Mouse (Mus musculus) embryonic facial prominence, embryonic 11.5 days (tissue): ENCODE measurements around the gene Ttc25. TPM values are rescaled to one million over a fixed set of nuclear protein-coding genes. Genes with fewer than 3 reads are reported as not detected.

Source experiments
- ATAC-seq: fragments of 200-750 bp; cut with Nextera tagmentation; replicated peaks from 2 replicates; pipeline ENCODE4 v1.8.0; 2017; ENCODE audit warnings: low read depth; ENCODE audit not compliant: insufficient number of reproducible peaks, low FRiP score, low TSS enrichment
- DNase-seq: peaks from one replicate; pipeline ENCODE4 v3.0.0-alpha.2; 2015; ENCODE audit warnings: low spot score
- H3K27ac ChIP-seq: fragments of 300-500 bp; sonication (generic); replicated peaks from 2 replicates; pipeline ENCODE4 v1.5.1; 2014; ENCODE audit warnings: mild to moderate bottlenecking, low read depth, low read length, control low read depth
- H3K27me3 ChIP-seq: fragments of 300-500 bp; sonication (generic); 2 replicates; pipeline ENCODE4 v1.6.1; 2014; ENCODE audit warnings: mild to moderate bottlenecking, low read length, moderate library complexity, mixed read lengths; ENCODE audit not compliant: control insufficient read depth, insufficient read depth
- H3K36me3 ChIP-seq: fragments of 300-500 bp; sonication (generic); replicated peaks from 2 replicates; pipeline ENCODE4 v1.6.1; 2014; ENCODE audit warnings: low read depth, mild to moderate bottlenecking, low read length, moderate library complexity, mixed read lengths; ENCODE audit not compliant: control insufficient read depth, insufficient read depth
- H3K4me1 ChIP-seq: fragments of 300-500 bp; sonication (generic); 2 replicates; pipeline ENCODE4 v1.6.1; 2014; ENCODE audit warnings: low read length, mixed read lengths; ENCODE audit not compliant: control insufficient read depth, insufficient read depth
- H3K4me2 ChIP-seq: fragments of 300-500 bp; sonication (generic); 2 replicates; pipeline ENCODE4 v1.6.1; 2014; ENCODE audit warnings: low read depth, mild to moderate bottlenecking, control low read depth, low read length, moderate library complexity
- H3K4me3 ChIP-seq: fragments of 300-500 bp; sonication (generic); 2 replicates; pipeline ENCODE4 v1.5.1; 2014; ENCODE audit warnings: low read depth, low read length, control low read depth
- H3K9ac ChIP-seq: fragments of 300-500 bp; sonication (generic); replicated peaks from 2 replicates; pipeline ENCODE4 v1.6.1; 2014; ENCODE audit warnings: mild to moderate bottlenecking, control low read depth, low read length
- H3K9me3 ChIP-seq: fragments of 300-500 bp; sonication (generic); replicated peaks from 2 replicates; pipeline ENCODE4 v1.6.1; 2016; ENCODE audit warnings: mild to moderate bottlenecking, low read length, inconsistent platforms, mixed read lengths; ENCODE audit not compliant: control insufficient read depth
- WGBS: fragments of 180-500 bp; shearing (Covaris S2); extraction: QIAGEN DNeasy Blood & Tissue Kit; methylation state at CpG from one replicate; pipeline ENCODE4 v1.1.7; 2014; 5-methylcytosine and 5-hydroxymethylcytosine counted together
- polyA plus RNA-seq: library from polyadenylated mRNA; unstranded; fragments of >200 nt; fragmentation: Nextera tagmentation; extraction: Ambion mirVana; gene quantifications from 2 replicates; pipeline ENCODE4 v1.2.1, GENCODE M21; 2014

The Ttc25 gene
- polyA plus RNA-seq, 1 experiment from 2014 or later: 1.4 TPM

GRCm38 (mm10) chr11:100513716-100514115 lies 31.7 kb upstream of the Ttc25 start:
- H3K9me3 ChIP-seq: no peaks in the 10 kb centered on the region
- H3K4me3 ChIP-seq: no peak overlapping the region
- 80% methylated on average over 10 of the region's 10 CpGs for WGBS
- peaks cover 23% of the 10 kb centered on the region; the same call in 1 of the 2 replicates for H3K36me3 ChIP-seq
- ATAC-seq (no peak), DNase-seq (no peak)
- no peaks in the 10 kb centered on the region for H3K27me3 ChIP-seq
- no peak overlapping the region for H3K4me2 ChIP-seq
- H3K9ac ChIP-seq: no peak overlapping the region
- H3K27ac ChIP-seq: no peak overlapping the region
- H3K4me1 ChIP-seq: no peaks in the 10 kb centered on the region

DNA sequence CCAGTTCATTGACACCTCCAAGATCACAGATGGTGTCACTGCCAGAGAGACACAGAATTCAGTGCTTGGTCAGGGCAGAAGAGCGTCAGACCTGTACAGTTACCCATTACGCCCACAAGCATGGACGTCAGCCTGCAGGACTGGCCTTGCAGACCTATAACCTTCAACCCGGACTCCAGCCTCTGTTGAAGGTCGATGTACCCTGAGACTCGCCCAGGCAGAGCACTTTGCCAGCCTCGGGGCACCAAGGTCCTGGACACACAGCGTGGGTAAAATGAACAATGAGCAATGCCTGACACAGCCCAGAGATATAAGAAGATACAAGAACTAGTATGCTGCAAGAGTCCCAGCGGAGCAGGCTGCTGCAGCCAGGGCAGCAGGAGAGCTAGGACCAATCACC lies 30.3 kb upstream of the Ttc25 start:
- no peak overlapping the region for H3K4me2 ChIP-seq
- H3K27me3 ChIP-seq: no peaks in the 10 kb centered on the region
- no peaks in the 10 kb centered on the region for H3K4me1 ChIP-seq
- H3K9ac ChIP-seq: no peak overlapping the region
- WGBS: 92% methylated on average over 9 of the region's 9 CpGs
- H3K27ac ChIP-seq: no peak overlapping the region
- no peak overlapping the region for H3K4me3 ChIP-seq
- peaks cover 27% of the 10 kb centered on the region; the same call in 1 of the 2 replicates for H3K36me3 ChIP-seq
- H3K9me3 ChIP-seq: no peaks in the 10 kb centered on the region
- no peak for ATAC-seq
- no peak for DNase-seq

DNA sequence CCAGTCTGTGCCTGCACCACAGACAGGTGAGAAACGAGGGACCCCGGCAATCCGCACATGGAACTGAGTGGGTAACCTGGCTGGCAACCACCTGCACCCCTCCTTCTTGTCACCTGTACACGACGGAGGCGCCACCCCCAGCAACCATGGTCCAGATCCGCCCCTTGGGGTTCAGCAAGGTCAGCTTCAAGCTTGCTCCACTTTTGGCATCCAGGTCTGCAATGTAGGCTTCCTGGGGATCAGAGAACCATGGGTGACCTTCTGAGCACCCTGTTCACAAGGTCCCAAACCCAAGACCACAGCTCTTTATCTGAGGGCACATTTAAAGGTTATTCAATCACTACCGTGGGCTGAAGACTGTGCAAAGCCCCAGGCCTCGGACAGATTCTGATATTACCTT lies 29.6 kb upstream of the Ttc25 start:
- Histone ChIP-seq H3K4me2 (no peak overlapping the region), H3K4me3 (no peak overlapping the region), H3K4me1 (no peaks in the 10 kb centered on the region), H3K9me3 (no peaks in the 10 kb centered on the region), H3K36me3 (peaks cover 27% of the 10 kb centered on the region; the same call in 1 of the 2 replicates), H3K27me3 (no peaks in the 10 kb centered on the region), H3K9ac (no peak overlapping the region), H3K27ac (no peak overlapping the region)
- DNase-seq (no peak), ATAC-seq (no peak)
- WGBS: 92% methylated on average over 9 of the region's 9 CpGs

DNA sequence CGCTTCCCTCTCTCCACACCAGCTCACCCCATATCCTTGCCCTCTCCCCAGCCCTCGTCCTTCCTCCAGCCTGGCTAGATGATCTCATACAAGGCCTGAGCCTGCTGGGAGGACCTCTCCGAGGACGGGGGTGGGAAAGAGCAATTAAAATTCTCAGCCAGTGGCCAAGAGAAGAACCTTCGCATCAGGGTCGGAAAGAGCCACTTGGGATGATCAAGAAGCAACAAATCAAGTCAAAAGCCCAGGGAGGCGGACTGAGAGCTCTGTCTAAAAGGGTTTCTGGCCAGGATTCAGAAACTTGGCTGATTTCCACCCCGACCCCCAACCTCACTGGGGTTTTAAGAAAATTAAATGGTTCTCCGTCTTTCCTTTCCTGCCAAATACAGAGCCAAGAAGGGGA lies 29.1 kb upstream of the Ttc25 start:
- ATAC-seq (no peak), DNase-seq (no peak)
- Histone ChIP-seq H3K36me3 (peaks cover 22% of the 10 kb centered on the region; the same call in 1 of the 2 replicates), H3K4me1 (no peaks in the 10 kb centered on the region), H3K27ac (no peak overlapping the region), H3K9me3 (no peaks in the 10 kb centered on the region), H3K4me3 (no peak overlapping the region), H3K9ac (no peak overlapping the region), H3K27me3 (no peaks in the 10 kb centered on the region), H3K4me2 (no peak overlapping the region)
- WGBS: 84% methylated on average over 9 of the region's 9 CpGs

DNA sequence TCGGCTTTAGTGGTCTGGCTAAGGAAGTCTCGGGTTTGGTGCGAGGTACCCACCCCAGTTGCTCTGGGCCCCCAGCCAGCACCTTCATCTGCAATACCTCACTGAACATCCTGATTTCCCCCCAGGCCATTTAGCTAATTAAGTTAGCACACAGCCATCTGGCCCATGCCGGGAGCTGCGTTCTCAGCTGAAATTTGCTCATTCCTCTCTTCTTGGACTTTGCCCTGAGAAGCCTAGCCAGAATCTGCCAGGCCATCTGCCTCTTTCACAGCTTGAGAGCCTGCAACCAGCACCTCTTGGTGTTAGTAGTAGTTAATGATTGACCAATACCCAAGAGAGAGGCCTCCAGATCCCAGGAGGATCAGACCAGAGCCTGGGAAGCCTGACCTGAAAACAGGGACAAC lies 27.2 kb upstream of the Ttc25 start:
- Histone ChIP-seq H3K9ac (no peak overlapping the region), H3K4me1 (no peaks in the 10 kb centered on the region), H3K4me3 (no peak overlapping the region), H3K27ac (no peak overlapping the region), H3K36me3 (peaks cover 21% of the 10 kb centered on the region), H3K9me3 (no peaks in the 10 kb centered on the region), H3K4me2 (no peak overlapping the region), H3K27me3 (no peaks in the 10 kb centered on the region)
- ATAC-seq: no peak
- WGBS: 65% methylated on average over 5 of the region's 5 CpGs
- DNase-seq: no peak

DNA sequence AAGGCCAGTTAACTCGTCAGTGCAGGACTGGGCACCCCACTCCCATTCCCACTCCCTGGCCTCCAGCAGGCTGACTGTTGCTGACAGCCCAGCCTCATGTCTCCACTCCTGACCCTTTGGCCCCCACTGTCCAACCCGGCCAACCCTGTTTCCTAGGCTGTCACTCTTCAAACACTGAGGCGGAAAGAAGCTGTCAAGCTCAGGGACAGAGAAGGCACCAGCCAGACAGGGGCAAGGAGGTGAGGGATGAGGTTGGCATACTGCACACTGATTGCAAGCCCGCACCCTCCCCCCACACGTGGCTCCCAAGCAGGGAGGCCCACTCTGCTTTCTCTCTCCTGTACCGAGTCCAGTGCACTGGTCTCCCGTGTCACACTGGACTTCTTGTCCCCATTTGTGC lies 26.2 kb upstream of the Ttc25 start:
- ATAC-seq: no peak

GRCm38 (mm10) chr11:100520838-100521237 lies 24.6 kb upstream of the Ttc25 start:
- no peak overlapping the region for H3K4me2 ChIP-seq
- ATAC-seq (no peak), DNase-seq (no peak)
- no peaks in the 10 kb centered on the region for H3K9me3 ChIP-seq
- peaks cover 18% of the 10 kb centered on the region for H3K36me3 ChIP-seq
- no peak overlapping the region for H3K4me3 ChIP-seq
- H3K27ac ChIP-seq: no peak overlapping the region
- H3K4me1 ChIP-seq: peaks cover 5% of the 10 kb centered on the region; the same call in 1 of the 2 replicates
- H3K9ac ChIP-seq: no peak overlapping the region
- WGBS: 80% methylated on average over 15 of the region's 15 CpGs
- no peaks in the 10 kb centered on the region for H3K27me3 ChIP-seq

More for the DNA sequence above, 26.2 kb upstream of the Ttc25 start:
- H3K4me2 ChIP-seq: no peak overlapping the region
- DNase-seq: no peak
- H3K9ac ChIP-seq: no peak overlapping the region
- 76% methylated on average over 7 of the region's 7 CpGs for WGBS
- no peaks in the 10 kb centered on the region for H3K27me3 ChIP-seq
- peaks cover 23% of the 10 kb centered on the region for H3K36me3 ChIP-seq
- no peak overlapping the region for H3K4me3 ChIP-seq
- no peaks in the 10 kb centered on the region for H3K4me1 ChIP-seq
- H3K9me3 ChIP-seq: no peaks in the 10 kb centered on the region
- H3K27ac ChIP-seq: no peak overlapping the region

DNA sequence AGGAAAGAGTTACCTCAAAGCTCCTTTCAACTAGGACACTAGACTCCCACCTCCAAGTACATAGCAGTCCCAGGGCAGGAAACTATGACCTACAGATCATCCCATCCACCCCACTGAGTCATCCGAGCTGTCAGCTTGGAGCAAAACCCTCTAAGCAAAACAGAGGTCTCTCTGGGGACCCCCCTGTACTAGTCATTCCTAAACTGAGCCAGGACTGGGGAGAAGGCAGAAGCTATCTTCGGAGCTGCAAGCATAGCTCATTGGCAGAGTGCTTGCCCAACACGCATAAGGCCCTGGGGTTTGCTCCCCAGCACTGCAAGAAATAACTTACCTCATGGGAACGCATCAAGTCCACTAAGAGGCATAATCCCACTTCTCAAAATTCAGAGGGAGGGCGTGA lies 21.0 kb upstream of the Ttc25 start:
- Histone ChIP-seq H3K4me1 (peaks cover 5% of the 10 kb centered on the region; the same call in 1 of the 2 replicates), H3K9ac (no peak overlapping the region), H3K36me3 (peaks cover 10% of the 10 kb centered on the region), H3K27me3 (no peaks in the 10 kb centered on the region), H3K4me3 (no peak overlapping the region), H3K4me2 (no peak overlapping the region), H3K27ac (no peak overlapping the region), H3K9me3 (no peaks in the 10 kb centered on the region)
- DNase-seq (no peak), ATAC-seq (no peak)
- WGBS: 84% methylated on average over 5 of the region's 5 CpGs
